Mouse (Mus musculus) left cerebral cortex, postnatal 10 days (tissue): ENCODE data around the gene Zdhhc11. TPM values are rescaled to one million over a fixed set of nuclear protein-coding genes. Genes with fewer than 3 reads are reported as not detected.

ENCODE experiments used
- DNase-seq, 2 experiments: peaks; one replicate each; pipeline ENCODE4 v3.0.0; 2021 to 2022; ENCODE audit warnings: low spot score in 2 of 2, mixed read lengths in 1 of 2; ENCODE audit errors: extremely low spot score in 1 of 2
- intact Hi-C: fragments of 180-260 bp; cut with DNase I; formaldehyde crosslinking; loops from one replicate; pipeline ENCODE4 v1.15.1; 2025
- total RNA-seq, 2 experiments: library from RNA; stranded (reverse); gene quantifications; 2 replicates each; pipeline ENCODE4 v1.2.3; 2021

Gene Zdhhc11
- not detected for total RNA-seq

DNA sequence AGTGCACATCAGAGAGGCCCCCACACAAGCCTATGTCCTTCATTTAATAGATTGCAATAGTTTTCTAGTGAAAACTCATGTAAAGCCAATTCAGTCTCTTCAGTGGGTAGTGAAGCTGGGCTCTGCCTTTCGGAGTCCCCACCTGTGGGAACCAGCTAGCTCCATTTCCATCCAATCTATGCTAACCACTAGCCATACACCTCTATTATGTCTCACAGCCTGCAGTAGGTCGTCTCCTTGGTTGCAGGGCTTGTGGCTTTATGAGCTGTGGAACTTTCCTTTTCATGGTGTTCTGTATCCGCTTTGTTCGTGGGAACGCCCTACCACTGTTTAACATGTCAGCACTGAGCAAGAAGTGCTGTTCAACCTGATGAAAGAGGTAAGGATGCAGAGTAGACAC is at the start of gene Zdhhc11:
TSS of gene Zdhhc11 (plus strand) at position 301 of the 400 bp plus-strand sequence.
- intact Hi-C loops: no loop called here
- DNase-seq: no peak

DNA sequence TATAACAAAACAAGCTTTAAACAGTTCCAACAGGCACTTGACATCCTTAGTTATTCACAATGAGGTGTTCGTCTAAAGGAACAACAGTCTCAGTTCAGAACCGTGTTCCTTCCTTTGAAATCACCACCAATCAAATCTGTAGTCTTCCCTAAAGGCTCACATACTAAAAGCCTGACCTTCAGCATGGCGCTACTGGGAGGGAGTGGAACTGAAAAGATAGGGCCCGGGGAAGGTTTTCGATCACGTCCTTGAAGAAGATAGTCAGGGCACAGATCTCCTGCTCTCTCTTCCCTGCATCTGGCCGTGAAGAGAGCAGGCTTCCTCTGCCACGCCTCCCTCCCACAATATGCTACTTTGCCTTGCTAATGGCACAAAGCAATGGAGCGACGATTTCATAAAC is 31.4 kb upstream of the Zdhhc11 start:
- intact Hi-C loops: no loop called here
- no peak for DNase-seq

DNA sequence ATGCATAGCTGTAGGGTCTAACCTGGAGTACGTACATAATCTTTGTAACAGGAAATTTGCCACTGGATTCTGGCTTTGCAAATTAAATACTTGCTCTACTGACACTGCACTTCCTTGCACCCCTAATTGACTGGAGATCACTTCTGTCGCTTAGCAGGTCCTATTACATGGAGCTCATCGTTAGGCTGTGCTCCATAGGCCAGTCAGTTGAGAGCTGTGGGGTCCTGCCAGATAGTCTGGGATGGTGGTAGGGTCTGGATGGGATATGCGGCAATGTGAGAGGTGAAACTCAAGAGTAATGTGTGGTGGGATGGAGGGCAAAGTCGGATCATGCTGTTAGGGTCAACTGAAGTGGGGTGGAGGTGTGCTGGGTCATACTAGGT is 26.7 kb upstream of the Zdhhc11 start:
- DNase-seq: no peak
- intact Hi-C loops: no loop called here

DNA sequence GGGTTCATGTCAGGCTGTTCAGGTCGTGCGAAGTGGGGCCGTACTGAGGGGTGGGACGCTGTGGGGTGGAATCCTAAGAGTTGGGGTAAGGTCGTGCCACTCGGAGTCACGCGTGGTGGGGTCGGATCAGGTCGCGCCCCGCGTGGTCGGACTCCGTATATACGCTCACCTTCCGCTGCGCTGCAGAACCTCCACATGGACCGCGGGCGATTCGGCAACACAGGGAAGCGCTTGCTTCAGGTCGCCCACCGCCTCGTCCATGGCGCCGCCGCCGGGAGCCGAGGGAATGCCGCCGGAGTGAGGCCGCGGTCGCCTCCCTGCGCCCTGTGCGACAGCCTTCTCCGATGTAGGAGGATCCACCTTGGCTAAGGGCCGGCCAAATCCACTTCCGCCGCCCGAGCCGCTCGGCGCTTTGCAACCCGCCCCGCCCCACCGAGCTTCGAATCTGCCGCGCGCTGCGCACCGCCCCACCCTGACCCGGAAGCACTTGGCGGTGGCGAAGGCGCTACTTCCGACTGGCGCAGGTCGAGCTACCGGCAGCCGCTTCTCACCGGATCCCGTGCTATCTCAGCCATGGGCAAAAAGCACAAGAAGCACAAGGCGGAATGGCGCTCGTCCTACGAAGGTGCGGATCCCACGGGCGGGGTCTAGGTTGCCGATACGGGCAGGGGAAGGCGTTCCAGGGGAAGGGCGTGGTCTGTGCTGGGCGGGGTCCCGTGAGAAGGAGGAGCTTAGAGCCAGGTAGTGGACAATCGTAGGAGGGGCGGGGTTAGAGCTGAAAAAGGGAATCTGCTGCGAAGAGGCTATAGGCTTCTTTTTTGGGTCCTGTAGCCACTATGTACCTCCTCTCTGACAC is 26.1 kb upstream of the Zdhhc11 start, which contains the start of the genes Trip13 and Brd9:
TSS of gene Trip13 (minus strand) at position 464 of the 856 bp plus-strand sequence.
TSS of gene Brd9 (plus strand) at position 491 of the 856 bp plus-strand sequence.
- intact Hi-C loops: no loop called here
- peak; percentile 84 to 96 for DNase-seq

DNA sequence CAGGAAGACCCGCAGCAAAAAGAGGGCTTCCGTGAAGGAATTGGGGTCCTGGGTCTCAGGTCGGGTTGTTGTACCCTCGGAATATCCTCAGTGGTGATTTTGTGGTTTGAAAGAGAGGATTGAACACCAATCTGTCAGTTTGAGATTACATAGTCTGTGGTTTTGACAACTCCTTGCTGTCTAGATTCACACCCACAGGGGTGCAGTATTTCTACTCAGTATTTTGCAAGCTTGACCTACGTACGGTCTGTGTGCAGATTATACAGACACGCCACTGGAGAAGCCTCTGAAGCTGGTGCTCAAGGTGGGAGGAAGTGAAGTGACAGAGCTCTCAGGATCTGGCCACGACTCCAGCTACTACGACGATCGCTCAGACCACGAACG is 25.5 kb upstream of the Zdhhc11 start:
- intact Hi-C loops: no loop called here
- no peak for DNase-seq

DNA sequence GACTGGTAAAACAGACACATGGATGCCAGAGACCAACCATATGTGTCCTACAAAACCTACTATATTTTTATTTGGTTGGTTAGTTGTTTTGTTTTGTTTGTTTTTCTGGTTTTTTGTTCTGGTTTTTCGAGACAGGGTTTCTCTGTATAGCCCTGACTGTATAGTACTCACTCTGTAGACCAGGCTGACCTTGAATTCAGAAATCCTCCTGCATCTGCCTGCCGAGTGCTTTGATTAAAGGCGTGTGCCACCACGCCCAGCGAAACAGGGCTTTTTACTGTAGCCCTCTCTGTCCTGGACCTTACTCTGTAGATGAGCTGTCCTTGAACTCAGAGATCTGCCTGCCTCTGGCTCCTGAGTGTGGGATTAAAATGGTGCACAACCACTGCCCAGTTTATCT is 24.6 kb upstream of the Zdhhc11 start:
- no peak for DNase-seq
- intact Hi-C loops: no loop called here

DNA sequence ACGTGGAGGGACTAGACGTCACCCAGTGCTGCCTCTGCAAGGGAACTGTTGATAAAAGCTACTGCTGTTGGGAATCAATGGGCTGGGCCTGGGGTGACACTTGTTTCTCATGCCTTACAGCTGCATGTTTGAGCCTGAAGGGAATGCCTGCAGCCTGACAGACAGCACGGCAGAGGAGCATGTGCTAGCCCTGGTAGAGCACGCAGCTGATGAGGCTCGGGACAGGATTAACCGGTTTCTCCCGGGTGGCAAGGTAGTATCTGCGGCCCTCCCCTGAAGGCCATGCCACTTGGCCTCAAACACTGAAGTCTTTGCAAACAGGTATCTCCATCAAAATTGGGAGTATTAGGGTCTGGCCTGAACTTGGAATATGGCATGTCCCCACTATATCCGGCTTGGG is 19.0 kb upstream of the Zdhhc11 start:
- intact Hi-C loops: no loop called here
- DNase-seq: no peak

DNA sequence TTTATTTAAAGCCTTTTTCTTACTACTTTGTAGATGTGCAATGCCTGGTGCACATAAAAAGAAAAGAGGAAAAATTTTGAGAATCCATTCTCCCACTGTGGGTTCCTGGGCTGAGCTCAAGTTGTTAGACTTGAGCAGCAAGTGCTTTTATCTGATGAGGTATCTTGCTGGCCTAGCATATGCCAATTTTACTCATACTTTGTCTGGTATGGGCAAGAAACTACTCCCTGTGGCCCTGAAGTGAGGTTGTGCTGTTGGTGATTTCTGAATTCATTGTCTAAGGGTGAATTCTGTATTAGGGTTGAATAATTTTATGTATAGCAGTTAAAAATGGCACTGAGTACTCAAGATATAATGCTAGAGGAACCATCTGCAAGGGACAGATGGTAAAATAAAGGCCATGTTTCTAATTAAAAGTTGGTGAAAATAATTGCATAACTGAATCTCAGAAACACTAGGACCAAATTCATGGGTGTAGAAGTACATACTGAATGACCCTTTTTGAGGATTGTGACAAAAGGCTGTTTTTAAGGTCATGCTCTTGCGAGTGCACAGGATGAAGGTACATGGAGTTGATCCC is 10.0 kb upstream of the Zdhhc11 start:
- DNase-seq: no peak
- intact Hi-C loops: no loop called here

DNA sequence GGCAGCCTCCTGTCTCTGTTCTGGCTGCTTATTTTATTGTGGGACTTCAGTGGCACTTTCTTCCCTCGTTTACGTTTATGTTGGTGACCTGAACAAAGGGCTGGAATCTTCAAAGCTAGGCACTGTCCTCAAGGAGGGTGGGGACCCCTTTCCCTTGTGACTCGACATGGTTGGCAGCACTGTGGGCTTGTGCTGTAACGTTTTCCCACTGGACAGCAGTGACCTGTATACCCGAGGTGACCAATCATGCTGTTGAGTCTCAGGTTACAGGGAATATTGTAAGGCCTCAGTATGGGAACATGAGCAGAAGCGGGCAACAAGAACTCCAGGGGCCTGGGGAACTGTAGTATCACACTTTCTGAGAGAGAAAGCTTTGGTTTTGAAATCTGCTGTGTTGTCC is 9.0 kb upstream of the Zdhhc11 start:
- no peak for DNase-seq
- intact Hi-C loops: no loop called here

DNA sequence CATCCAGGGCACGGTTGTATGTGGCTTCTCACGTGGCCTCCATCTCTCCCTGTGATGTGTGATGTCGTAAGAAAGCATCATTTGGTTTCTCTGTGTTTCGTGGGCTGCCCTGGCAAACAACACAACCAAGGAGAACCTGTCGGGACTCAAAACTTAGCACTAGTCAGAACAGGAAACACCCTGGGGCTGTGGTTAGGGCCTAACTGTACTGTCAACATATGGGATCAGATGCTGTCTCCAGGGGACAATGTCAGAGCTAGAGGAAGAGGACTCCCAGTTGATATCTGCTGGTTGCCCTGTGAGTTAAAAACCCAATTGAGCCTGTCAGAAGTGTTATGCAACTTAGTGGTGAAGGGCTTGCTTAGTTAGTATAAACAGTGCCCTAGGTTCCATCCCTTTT is 8.1 kb upstream of the Zdhhc11 start:
- no peak for DNase-seq
- intact Hi-C loops: no loop called here

DNA sequence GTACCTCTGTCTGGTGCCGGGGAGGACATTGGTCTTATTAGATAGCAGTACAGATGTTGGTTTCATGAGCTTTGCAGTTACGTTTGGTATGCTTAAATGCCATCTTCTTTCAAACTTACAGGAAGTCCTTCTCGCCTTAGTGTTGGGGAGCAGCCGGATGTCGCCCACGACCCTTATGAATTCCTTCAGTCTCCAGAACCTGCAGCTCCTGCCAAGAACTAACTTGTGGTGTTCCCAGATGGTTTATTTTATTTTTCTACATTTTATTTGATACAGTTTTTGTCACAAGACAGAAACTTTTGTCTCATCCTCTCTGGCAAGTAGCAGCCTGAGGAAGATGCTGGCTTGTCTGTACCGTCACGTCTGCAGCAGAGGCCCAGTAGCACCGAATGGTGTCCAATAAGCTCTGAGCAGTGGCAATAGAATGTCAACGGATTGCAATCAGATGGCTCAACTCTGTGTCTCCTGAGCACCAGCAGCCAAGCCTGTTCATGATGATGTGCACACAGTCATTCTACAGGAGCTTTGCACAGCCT is 3.5 kb upstream of the Zdhhc11 start:
- DNase-seq: no peak
- intact Hi-C loops: no loop called here

DNA sequence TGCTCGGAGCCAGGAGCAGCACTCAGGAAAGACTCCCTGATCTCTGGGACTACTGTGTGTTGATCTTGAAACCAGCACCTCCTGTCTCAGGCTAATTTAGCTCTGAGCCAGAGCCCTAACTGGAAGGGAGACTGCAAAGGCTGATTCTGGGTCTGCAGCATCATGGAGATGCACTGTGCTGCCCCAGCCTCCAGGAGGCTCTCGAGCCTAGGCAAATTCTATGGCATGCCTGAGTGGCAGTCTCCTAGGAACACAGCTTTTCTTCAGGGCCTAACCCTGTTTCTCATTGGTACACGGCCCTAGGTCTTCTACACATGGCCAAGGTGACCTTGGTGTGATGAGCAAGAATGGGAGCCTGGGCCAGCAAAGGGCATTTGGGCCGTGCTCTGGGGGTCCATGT is 2.5 kb upstream of the Zdhhc11 start:
- no peak for DNase-seq
- intact Hi-C loops: no loop called here

DNA sequence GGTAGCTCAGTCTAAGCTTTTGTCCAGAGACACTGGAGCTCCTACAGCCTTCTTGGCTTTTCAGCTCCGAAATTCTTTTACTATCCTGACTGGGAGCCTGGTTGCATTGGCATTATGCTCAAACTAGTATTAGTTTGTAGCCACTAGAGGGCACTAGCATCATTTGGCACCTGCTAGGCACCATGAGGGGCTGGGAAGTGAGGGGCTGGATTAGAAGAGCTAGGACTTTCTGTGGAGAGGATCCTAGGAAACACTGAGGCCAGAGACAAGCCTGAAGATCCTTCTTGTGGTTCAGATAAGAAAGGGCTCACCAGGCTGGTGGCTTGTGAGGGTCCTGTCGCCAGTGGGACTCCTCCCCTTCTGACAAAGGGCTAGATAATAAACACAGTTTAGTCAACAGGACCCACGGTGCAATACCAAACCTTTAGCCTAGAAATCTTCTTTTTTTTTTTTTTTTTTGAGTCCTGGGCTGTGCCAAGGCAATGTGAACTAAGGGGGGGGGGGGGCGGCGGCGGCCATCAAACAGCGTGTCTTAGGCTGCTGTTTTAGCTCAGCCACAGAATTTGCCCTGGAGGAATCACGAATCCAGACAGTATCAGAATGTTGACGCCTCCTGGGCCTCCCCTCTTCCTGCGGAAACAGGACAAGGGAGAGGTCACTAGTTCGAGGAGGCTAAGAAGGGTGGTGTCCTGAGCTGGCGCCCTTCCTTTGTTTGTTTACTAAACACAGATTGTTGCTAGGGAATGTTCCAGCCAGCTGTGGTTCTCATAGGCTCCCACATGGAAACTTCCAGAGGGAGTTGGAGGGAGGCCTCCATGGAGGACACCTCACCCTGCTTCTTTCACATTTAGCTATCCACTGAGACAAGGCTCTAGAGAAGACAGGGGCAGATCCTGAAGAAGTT is 7.1 kb downstream of the Zdhhc11 start:
- DNase-seq: peak; percentile 65 to 78
- intact Hi-C loops: loop anchor here (5.0 to 10.0 kb wide), 2 partner anchors 194 to 332 kb away; no protein-coding TSS in a partner anchor

DNA sequence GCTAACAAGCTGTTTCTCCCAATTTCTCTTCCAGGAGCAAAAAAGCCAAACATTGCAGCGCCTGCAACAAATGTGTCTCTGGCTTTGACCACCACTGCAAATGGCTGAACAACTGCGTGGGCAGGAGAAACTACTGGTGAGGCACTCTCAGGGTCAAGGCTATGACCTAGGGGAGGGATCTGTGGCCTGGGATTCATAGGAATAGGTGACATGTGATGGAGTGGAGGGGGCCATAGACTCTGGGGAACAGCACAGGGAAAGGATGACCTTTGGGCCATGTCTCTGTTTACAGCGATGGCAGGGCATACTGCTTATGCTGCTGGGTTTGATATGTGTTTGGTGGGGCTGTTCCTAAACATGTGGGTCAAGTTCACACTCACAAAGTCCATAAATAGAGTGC is 10.9 kb downstream of the Zdhhc11 start:
- no peak for DNase-seq
- intact Hi-C loops: loop anchor here (5.0 to 10.0 kb wide), 2 partner anchors 190 to 328 kb away; no protein-coding TSS in a partner anchor

DNA sequence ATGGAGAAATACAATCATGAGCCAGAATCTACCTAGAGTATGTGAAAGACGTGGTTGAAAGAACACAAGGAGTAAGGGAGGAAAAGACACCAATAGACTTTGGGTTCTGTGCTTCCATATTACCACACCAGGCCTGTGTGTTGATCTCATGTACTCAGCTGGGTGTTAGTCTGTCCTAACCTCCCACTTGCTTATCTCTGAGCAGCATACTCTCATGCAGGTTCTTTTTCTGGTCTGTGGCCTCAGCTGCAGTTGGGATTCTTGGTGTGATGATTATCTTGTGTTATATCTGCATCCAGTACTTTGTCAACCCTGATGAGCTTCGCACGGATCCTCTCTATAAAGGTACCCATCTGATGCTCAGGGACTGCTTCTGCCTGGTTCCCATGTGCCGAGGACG is 13.3 kb downstream of the Zdhhc11 start:
- intact Hi-C loops: loop anchor here (10.0 kb wide), 1 partner anchor 188 kb away; no protein-coding TSS in a partner anchor

DNA sequence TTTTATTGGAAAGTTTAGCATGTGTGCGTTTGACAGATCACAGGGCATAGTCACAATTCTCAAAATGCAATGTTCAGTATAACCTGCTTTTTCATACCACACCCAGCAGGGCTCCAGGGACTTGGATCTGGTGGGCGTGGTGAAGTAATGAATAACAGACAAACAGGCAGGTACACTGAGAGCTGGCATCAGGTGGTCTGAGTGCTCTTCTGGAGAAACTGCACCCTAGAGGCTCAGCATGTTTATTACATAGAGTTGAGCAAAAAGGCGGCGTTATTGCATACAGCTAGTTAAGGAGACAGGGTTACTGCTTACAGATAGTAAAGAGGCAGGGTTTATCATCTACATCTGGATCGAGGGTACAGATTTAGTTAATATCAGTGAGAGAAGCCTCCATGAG is 26.7 kb downstream of the Zdhhc11 start:
- intact Hi-C loops: no loop called here
- no peak for DNase-seq

More for the DNA sequence above, 13.3 kb downstream of the Zdhhc11 start:
- DNase-seq: no peak

DNA sequence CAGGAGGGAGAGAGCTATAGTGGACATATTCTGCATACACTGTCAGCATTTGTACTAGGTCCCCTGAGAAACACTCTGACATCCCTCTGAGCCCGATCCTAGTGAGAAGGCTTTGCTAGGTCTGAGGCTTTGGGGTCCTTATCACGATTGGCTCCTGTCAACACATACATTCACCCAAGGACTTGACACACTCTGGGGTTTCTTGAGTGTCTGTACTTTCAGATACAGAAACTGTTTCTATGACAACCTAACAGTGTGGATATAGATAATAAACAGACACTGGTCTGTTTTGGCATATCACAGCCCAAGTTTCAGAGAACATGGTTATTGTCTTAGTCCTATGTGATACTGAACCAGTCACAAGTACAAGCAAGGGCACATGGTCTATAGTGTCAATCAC is 27.1 kb downstream of the Zdhhc11 start:
- intact Hi-C loops: no loop called here
- no peak for DNase-seq

DNA sequence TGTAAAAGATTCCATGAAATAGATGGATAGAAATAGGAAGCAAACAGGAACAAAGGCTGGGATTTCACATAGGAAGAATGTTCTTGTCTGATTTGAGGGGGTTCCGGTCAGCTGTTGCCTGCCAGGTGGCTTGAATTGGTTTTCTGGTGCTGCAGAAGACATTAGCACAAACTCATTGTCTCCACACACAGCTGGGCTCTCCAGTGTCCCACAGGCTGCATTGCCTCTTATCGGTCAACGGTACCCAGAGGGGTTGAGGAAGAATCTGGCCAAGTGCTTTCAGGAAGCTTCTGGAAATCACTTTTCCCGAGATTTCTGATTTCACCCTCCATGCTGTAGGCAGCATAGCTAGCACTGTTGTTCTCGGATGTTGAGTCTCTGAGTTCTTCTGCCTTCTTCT is 27.6 kb downstream of the Zdhhc11 start:
- intact Hi-C loops: no loop called here
- no peak for DNase-seq

DNA sequence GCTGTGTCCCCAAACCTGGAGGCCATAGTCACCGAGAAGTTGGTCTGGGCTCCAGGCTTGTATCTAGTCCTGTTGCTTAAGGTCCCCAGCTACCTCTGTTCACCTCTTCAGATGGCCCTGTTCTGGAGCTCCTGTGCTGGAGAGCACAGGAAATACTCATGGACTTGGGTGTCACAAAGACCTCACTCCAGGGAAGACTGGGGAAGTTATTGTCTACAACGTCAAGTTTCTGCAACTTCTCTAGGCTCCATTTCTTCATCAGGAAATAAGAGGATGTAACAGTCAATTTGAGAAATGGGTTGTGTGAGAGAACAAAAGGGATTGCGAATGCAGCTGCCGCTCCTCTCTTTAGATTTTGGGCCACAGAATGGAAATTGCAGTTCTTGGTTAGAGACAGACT is 32.8 kb downstream of the Zdhhc11 start:
- DNase-seq: no peak
- intact Hi-C loops: no loop called here
